9 mouse cellular contexts compared by ENCODE assay signal in the genomic region with DNA sequence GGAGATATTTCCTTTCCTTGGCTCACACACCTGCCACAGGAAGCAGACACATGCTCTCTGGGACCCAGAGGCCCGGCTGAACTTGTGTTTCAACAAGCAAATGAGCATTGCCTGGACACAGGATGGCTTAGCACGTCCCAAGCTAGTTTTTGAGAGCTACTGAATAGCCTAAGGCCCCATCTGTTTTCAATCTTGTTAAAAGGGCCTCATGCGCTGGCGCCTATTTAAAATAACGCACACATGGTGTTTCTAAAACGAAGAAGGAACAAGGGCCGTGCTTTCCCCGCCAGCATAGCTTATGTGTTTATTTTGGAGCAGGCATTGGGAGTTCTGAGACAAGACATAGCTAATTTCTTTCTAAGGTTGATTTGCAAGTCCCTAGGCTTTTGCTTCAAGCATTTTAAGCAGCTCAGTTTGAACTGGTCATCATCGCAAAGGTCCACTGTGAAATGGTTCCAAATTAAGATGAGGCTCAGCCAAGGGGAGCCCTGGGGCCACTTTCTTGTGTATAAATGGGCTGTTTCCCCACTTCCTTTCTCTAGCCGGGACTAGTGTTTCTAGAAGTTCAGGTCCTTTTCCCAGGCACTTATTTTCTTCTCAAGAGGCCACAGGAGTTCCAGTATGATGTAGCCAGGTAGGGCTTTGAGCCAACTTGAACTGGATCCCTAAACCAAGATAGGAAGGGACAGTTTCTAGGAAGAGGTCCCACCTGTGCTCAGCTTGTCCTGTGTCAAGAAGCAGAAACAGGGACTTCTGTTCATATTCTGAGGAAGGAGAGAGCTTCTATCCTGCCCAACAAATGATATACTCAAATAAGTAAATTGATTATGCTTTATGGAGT.
DNase-seq lines count a peak whose midpoint lies in the region; ATAC-seq and TF ChIP-seq lines count a peak whose summit lies in the region.
"Had no signal": no experiment of that assay in that cellular context is flagged by ENCODE, and none has a peak within 500 bp of the region (broad histone marks: within the 10 kb centered on the region; RNA-seq: fewer than 3 reads in every experiment).

No protein-coding gene starts in this region.

- no peak overlapping the region for H3K4me3 ChIP-seq in lung, embryonic 14.5 days (ENCODE audit: low read depth, low read length)
- no peak overlapping the region for H3K4me3 ChIP-seq in forebrain, embryonic 13.5 days
- H3K4me3 ChIP-seq in liver, embryonic 12.5 days, result no peak overlapping the region

- no peaks in the 10 kb centered on the region for H3K36me3 ChIP-seq in lung, embryonic 14.5 days (ENCODE audit: insufficient read depth)
- no peaks in the 10 kb centered on the region for H3K36me3 ChIP-seq in forebrain, embryonic 13.5 days (ENCODE audit: poor library complexity, severe bottlenecking)
- H3K36me3 ChIP-seq in liver, embryonic 12.5 days, result no peaks in the 10 kb centered on the region

- no peak overlapping the region for H3K4me2 ChIP-seq in lung, embryonic 14.5 days
- no peak overlapping the region for H3K4me2 ChIP-seq in forebrain, embryonic 13.5 days
- H3K4me2 ChIP-seq in liver, embryonic 12.5 days, result no peak overlapping the region

- no peak overlapping the region for H3K27ac ChIP-seq in lung, embryonic 14.5 days (ENCODE audit: low read depth)
- H3K27ac ChIP-seq in forebrain, embryonic 13.5 days, result peak overlapping the region; percentile 44
- H3K27ac ChIP-seq in liver, embryonic 12.5 days, result no peak overlapping the region

- WGBS in lung, embryonic 14.5 days, result 31% methylated on average over 10 of the region's 10 CpGs
- WGBS in forebrain, embryonic 13.5 days, result 38% methylated on average over 10 of the region's 10 CpGs
- WGBS in liver, embryonic 12.5 days (ENCODE audit: insufficient replicate concordance), result 57% methylated on average over 10 of the region's 10 CpGs

- no peak overlapping the region for H3K9ac ChIP-seq in lung, embryonic 14.5 days
- H3K9ac ChIP-seq in forebrain, embryonic 13.5 days, result no peak overlapping the region
- no peak overlapping the region for H3K9ac ChIP-seq in liver, embryonic 12.5 days

- H3K27me3 ChIP-seq in lung, embryonic 14.5 days (ENCODE audit: insufficient read depth, low read length), result no peaks in the 10 kb centered on the region
- H3K27me3 ChIP-seq in forebrain, embryonic 13.5 days, result no peaks in the 10 kb centered on the region
- H3K27me3 ChIP-seq in liver, embryonic 12.5 days (replicated peaks), result no peaks in the 10 kb centered on the region
- H3K27me3 ChIP-seq: Patski had no signal

- peak; percentile 65; the same call in 1 of the 2 replicates for ATAC-seq in lung, embryonic 14.5 days (ENCODE audit: insufficient read depth)
- peak; percentile 68; the same call in 1 of the 2 replicates for ATAC-seq in forebrain, embryonic 13.5 days
- ATAC-seq in liver, embryonic 12.5 days, result no peak
- ATAC-seq: Patski had no signal

- no peak for TF ChIP-seq CTCF in lung, embryonic 14.5 days (IDR thresholded peaks at IDR 0.05; ENCODE audit: low read depth)

- DNase-seq in lung, embryonic 14.5 days, result peak; percentile 58
- DNase-seq in lung, postnatal 14 days, result no peak
- DNase-seq in heart, postnatal 4 days, result peak; percentile 43
- DNase-seq in layer of hippocampus, adult 9-11 months, result peak; percentile 17
- peak; percentile 22 for DNase-seq in right cerebral cortex, postnatal 25 days
- no peak for DNase-seq in cerebellum, adult 11 months

- no peaks in the 10 kb centered on the region for H3K4me1 ChIP-seq in lung, embryonic 14.5 days (ENCODE audit: insufficient read depth)
- H3K4me1 ChIP-seq in forebrain, embryonic 13.5 days, result peaks cover 10% of the 10 kb centered on the region
- no peaks in the 10 kb centered on the region for H3K4me1 ChIP-seq in liver, embryonic 12.5 days

- no peaks in the 10 kb centered on the region for H3K9me3 ChIP-seq in lung, embryonic 14.5 days (ENCODE audit: low read depth, low read length)
- no peaks in the 10 kb centered on the region for H3K9me3 ChIP-seq in forebrain, embryonic 13.5 days (replicated peaks)
- no peaks in the 10 kb centered on the region for H3K9me3 ChIP-seq in liver, embryonic 12.5 days (replicated peaks)

Comparison
In these comparisons a context has a peak if more than half of its experiments do, and no peak if none do; other contexts are left out.
1. DNase-seq: peak in lung, embryonic 14.5 days (single experiment), heart, postnatal 4 days (single experiment), layer of hippocampus, adult 9-11 months (single experiment) and right cerebral cortex, postnatal 25 days (single experiment); none in lung, postnatal 14 days (single experiment) and cerebellum, adult 11 months (single experiment).